Mouse (Mus musculus) hindbrain, embryonic 13.5 days (tissue): ENCODE results near the gene Gabrb1. TPM values are rescaled to one million over a fixed set of nuclear protein-coding genes. Genes with fewer than 3 reads are reported as not detected.

Experiments used
- ATAC-seq: fragments of 200-750 bp; cut with Nextera tagmentation; 2 replicates; pipeline ENCODE4 v1.8.0; 2017; ENCODE audit warnings: moderate TSS enrichment; ENCODE audit not compliant: low FRiP score
- H3K27ac ChIP-seq: fragments of 300-500 bp; sonication (generic); 2 replicates; pipeline ENCODE4 v1.5.1; 2015; ENCODE audit warnings: inconsistent platforms, mild to moderate bottlenecking, moderate library complexity
- H3K27me3 ChIP-seq: fragments of 300-500 bp; sonication (generic); 2 replicates; pipeline ENCODE4 v1.6.1; 2015; ENCODE audit warnings: mild to moderate bottlenecking, inconsistent platforms
- H3K36me3 ChIP-seq: fragments of 300-500 bp; sonication (generic); 2 replicates; pipeline ENCODE4 v1.6.1; 2015; ENCODE audit warnings: mild to moderate bottlenecking, inconsistent platforms
- H3K4me1 ChIP-seq: fragments of 300-500 bp; sonication (generic); replicated peaks from 2 replicates; pipeline ENCODE4 v1.6.1; 2015; ENCODE audit warnings: inconsistent platforms
- H3K4me2 ChIP-seq: fragments of 300-500 bp; sonication (generic); 2 replicates; pipeline ENCODE4 v1.6.1; 2015; ENCODE audit warnings: inconsistent platforms, mild to moderate bottlenecking, moderate library complexity
- H3K4me3 ChIP-seq: fragments of 300-500 bp; sonication (generic); 2 replicates; pipeline ENCODE4 v1.5.1; 2015; ENCODE audit warnings: mild to moderate bottlenecking, inconsistent platforms
- H3K9ac ChIP-seq: fragments of 300-500 bp; sonication (generic); 2 replicates; pipeline ENCODE4 v1.6.1; 2015; ENCODE audit warnings: mild to moderate bottlenecking, inconsistent platforms
- H3K9me3 ChIP-seq: fragments of 300-500 bp; sonication (generic); 2 replicates; pipeline ENCODE4 v1.6.1; 2016; ENCODE audit warnings: inconsistent platforms
- WGBS: fragments of 180-500 bp; shearing (Covaris S2); methylation state at CpG from one replicate; pipeline ENCODE4 v1.1.7; 2015; 5-methylcytosine and 5-hydroxymethylcytosine counted together
- polyA plus RNA-seq: library from polyadenylated mRNA; unstranded; fragments of >200 nt; fragmentation: Nextera tagmentation; extraction: Ambion mirVana; gene quantifications from 2 replicates; pipeline ENCODE4 v1.2.1, GENCODE M21; 2015

Gene Gabrb1
- polyA plus RNA-seq, 1 experiment from 2014 or later: 11.1 TPM

DNA sequence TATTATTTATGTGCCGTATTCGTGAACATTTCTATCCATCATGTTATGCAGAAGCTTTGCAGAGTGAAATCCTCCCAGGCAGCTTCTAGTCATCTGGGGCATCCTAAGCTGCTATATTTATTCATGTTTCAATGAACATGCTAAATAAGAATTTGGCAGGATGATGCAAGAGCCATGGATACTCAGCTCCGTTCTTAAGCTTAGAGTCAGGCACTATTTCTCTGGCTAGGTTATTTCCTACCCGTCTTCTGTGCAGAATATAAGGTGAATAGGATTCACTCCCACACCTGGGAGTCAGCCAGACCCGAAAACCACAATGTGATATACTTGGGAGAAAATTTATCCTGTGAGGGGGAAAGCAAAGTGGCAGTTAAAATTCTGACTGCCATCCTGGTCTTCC is 314.9 kb downstream of the Gabrb1 start:
- Histone ChIP-seq H3K9ac (no peak overlapping the region), H3K27me3 (no peaks in the 10 kb centered on the region), H3K36me3 (no peaks in the 10 kb centered on the region), H3K4me1 (peaks cover 22% of the 10 kb centered on the region), H3K9me3 (no peaks in the 10 kb centered on the region), H3K4me2 (no peak overlapping the region), H3K4me3 (no peak overlapping the region), H3K27ac (no peak overlapping the region)
- no peak for ATAC-seq
- WGBS: 70% methylated on average over 5 of the region's 5 CpGs

GRCm38 (mm10) chr5:71976133-71976532 is 318.2 kb downstream of the Gabrb1 start:
- H3K27ac ChIP-seq: peak overlapping the region; percentile 78
- no peak overlapping the region for H3K4me3 ChIP-seq
- no peaks in the 10 kb centered on the region for H3K9me3 ChIP-seq
- peak; percentile 52; the same call in 1 of the 2 replicates for ATAC-seq
- no peak overlapping the region for H3K4me2 ChIP-seq
- no peaks in the 10 kb centered on the region for H3K27me3 ChIP-seq
- peaks cover 15% of the 10 kb centered on the region for H3K4me1 ChIP-seq
- WGBS: 46% methylated on average over 4 of the region's 4 CpGs
- no peaks in the 10 kb centered on the region for H3K36me3 ChIP-seq
- H3K9ac ChIP-seq: no peak overlapping the region

- Histone ChIP-seq H3K4me3 (no peak overlapping the region), H3K27me3 (no peaks in the 10 kb centered on the region), H3K4me2 (no peak overlapping the region), H3K4me1 (peaks cover 15% of the 10 kb centered on the region), H3K27ac (peak overlapping the region; percentile 78), H3K9me3 (no peaks in the 10 kb centered on the region), H3K9ac (no peak overlapping the region), H3K36me3 (no peaks in the 10 kb centered on the region)
- 8% methylated on average over 5 of the region's 5 CpGs for WGBS
- ATAC-seq: peak; percentile 94
Observed at GRCm38 (mm10) chr5:71976571-71977061, 318.7 kb downstream of the Gabrb1 start.

- Histone ChIP-seq H3K4me1 (peaks cover 6% of the 10 kb centered on the region), H3K9ac (no peak overlapping the region), H3K36me3 (no peaks in the 10 kb centered on the region), H3K4me2 (no peak overlapping the region), H3K4me3 (no peak overlapping the region), H3K9me3 (no peaks in the 10 kb centered on the region), H3K27ac (peak overlapping the region; percentile 1; the same call in 1 of the 2 replicates), H3K27me3 (no peaks in the 10 kb centered on the region)
- WGBS: 70% methylated on average over 1 of the region's 1 CpGs
- no peak; the same call in 1 of the 2 replicates for ATAC-seq
Observed at GRCm38 (mm10) chr5:71986561-71986960, 328.6 kb downstream of the Gabrb1 start.

- ATAC-seq: peak; percentile 84
- Histone ChIP-seq H3K4me3 (no peak overlapping the region), H3K4me2 (no peak overlapping the region), H3K9me3 (no peaks in the 10 kb centered on the region), H3K27ac (peak overlapping the region; percentile 1; the same call in 1 of the 2 replicates), H3K36me3 (no peaks in the 10 kb centered on the region), H3K27me3 (no peaks in the 10 kb centered on the region), H3K4me1 (peaks cover 6% of the 10 kb centered on the region), H3K9ac (no peak overlapping the region)
- 29% methylated on average over 5 of the region's 5 CpGs for WGBS
Observed at GRCm38 (mm10) chr5:71986983-71987398, 329.1 kb downstream of the Gabrb1 start.

- WGBS: 66% methylated on average over 4 of the region's 4 CpGs
- Histone ChIP-seq H3K27me3 (no peaks in the 10 kb centered on the region), H3K9ac (no peak overlapping the region), H3K4me1 (no peaks in the 10 kb centered on the region), H3K9me3 (no peaks in the 10 kb centered on the region), H3K4me3 (no peak overlapping the region), H3K4me2 (no peak overlapping the region), H3K36me3 (no peaks in the 10 kb centered on the region), H3K27ac (0 out of 2 replicates have a peak overlapping the region, but pooled peaks have one; percentile 13)
- no peak for ATAC-seq
Observed at GRCm38 (mm10) chr5:71999466-71999865, 341.6 kb downstream of the Gabrb1 start.

DNA sequence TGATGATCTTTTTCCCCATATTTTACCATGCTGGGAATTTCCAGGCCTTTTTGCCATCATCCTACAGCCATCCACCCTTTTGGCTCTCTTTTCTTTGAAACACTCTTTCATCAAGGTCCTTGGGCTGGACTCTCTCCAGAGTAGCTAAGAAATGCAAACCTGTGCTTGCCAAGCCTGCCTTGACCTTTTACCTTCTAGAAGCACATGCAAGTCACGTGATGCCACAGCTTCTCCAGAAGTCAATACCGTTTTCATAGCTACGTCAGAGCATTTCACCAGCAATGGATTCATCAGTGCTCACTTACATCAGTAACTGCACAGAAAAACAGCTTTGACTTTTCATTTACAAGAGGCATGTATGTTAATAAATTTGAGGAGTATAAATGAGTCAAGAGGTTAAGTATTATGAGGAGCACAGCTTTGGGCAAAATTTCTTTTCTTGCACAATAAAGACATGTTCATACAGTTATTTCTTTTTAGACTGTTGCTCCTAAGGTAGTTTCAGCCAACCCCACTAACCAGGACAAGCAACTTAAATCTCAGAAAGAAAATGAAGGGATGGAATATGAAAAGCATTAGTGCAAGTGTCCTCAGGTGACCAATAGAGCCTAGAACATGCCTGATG is 346.0 kb downstream of the Gabrb1 start:
- WGBS: 81% methylated on average over 3 of the region's 3 CpGs
- Histone ChIP-seq H3K36me3 (no peaks in the 10 kb centered on the region), H3K9ac (no peak overlapping the region), H3K27ac (no peak overlapping the region), H3K9me3 (no peaks in the 10 kb centered on the region), H3K27me3 (no peaks in the 10 kb centered on the region), H3K4me1 (no peaks in the 10 kb centered on the region), H3K4me3 (no peak overlapping the region), H3K4me2 (no peak overlapping the region)
- ATAC-seq: no peak

- Histone ChIP-seq H3K4me3 (no peak overlapping the region), H3K9me3 (no peaks in the 10 kb centered on the region), H3K4me1 (no peaks in the 10 kb centered on the region), H3K27me3 (no peaks in the 10 kb centered on the region), H3K36me3 (no peaks in the 10 kb centered on the region), H3K9ac (no peak overlapping the region), H3K27ac (no peak overlapping the region), H3K4me2 (no peak overlapping the region)
- ATAC-seq: no peak
Observed at GRCm38 (mm10) chr5:72036954-72037353, 379.0 kb downstream of the Gabrb1 start.

GRCm38 (mm10) chr5:72043226-72044151 is 385.6 kb downstream of the Gabrb1 start:
- Histone ChIP-seq H3K4me1 (no peaks in the 10 kb centered on the region), H3K9ac (no peak overlapping the region), H3K9me3 (no peaks in the 10 kb centered on the region), H3K27ac (no peak overlapping the region), H3K36me3 (no peaks in the 10 kb centered on the region), H3K4me2 (no peak overlapping the region), H3K4me3 (no peak overlapping the region), H3K27me3 (no peaks in the 10 kb centered on the region)
- WGBS: 71% methylated on average over 12 of the region's 12 CpGs
- ATAC-seq: no peak

DNA sequence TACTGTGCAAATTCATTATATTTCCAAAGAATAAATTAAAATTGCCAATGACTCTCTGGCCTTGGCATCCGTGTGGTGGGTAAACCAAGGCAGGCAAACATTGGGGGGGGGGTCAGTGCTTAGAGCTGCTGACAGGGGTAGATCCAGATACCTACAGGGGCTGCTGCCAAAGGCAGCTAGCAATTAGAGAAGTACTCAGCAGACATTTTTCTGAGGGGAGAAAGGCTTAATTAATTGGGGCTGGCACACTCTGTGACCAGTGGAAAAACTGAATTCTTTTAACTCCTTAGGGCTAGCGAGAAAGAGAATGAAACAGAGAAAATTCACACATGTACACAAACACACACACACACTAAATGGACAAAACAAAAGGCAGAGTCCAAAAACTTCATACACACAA is 388.3 kb downstream of the Gabrb1 start:
- H3K27ac ChIP-seq: no peak overlapping the region
- no peak overlapping the region for H3K4me3 ChIP-seq
- H3K9me3 ChIP-seq: no peaks in the 10 kb centered on the region
- no peak overlapping the region for H3K4me2 ChIP-seq
- H3K9ac ChIP-seq: no peak overlapping the region
- no peaks in the 10 kb centered on the region for H3K27me3 ChIP-seq
- WGBS: 78% methylated on average over 2 of the region's 2 CpGs
- no peak for ATAC-seq
- no peaks in the 10 kb centered on the region for H3K36me3 ChIP-seq
- no peaks in the 10 kb centered on the region for H3K4me1 ChIP-seq

GRCm38 (mm10) chr5:72064079-72064478 is 406.2 kb downstream of the Gabrb1 start:
- Histone ChIP-seq H3K27ac (no peak overlapping the region), H3K4me1 (no peaks in the 10 kb centered on the region), H3K9ac (no peak overlapping the region), H3K36me3 (no peaks in the 10 kb centered on the region), H3K4me3 (no peak overlapping the region), H3K27me3 (no peaks in the 10 kb centered on the region), H3K4me2 (no peak overlapping the region), H3K9me3 (no peaks in the 10 kb centered on the region)
- 75% methylated on average over 1 of the region's 1 CpGs for WGBS
- ATAC-seq: no peak

GRCm38 (mm10) chr5:72068826-72069225 is 410.9 kb downstream of the Gabrb1 start:
- no peaks in the 10 kb centered on the region for H3K4me1 ChIP-seq
- H3K27me3 ChIP-seq: no peaks in the 10 kb centered on the region
- no peak for ATAC-seq
- H3K36me3 ChIP-seq: no peaks in the 10 kb centered on the region
- no peak overlapping the region for H3K27ac ChIP-seq
- no peak overlapping the region for H3K4me3 ChIP-seq
- no peak overlapping the region for H3K4me2 ChIP-seq
- WGBS: 61% methylated on average over 6 of the region's 6 CpGs
- no peaks in the 10 kb centered on the region for H3K9me3 ChIP-seq
- no peak overlapping the region for H3K9ac ChIP-seq
